Mouse (Mus musculus): ENCODE results near the gene Crhr1. TPM values are rescaled to one million over a fixed set of nuclear protein-coding genes. Genes with fewer than 3 reads are reported as not detected.
A peak's percentile ranks its signal among the peaks of the same experiment; 100 is the strongest.

Crhr1 gene
- polyA plus RNA-seq, 1 experiment = 63.0 TPM

DNA sequence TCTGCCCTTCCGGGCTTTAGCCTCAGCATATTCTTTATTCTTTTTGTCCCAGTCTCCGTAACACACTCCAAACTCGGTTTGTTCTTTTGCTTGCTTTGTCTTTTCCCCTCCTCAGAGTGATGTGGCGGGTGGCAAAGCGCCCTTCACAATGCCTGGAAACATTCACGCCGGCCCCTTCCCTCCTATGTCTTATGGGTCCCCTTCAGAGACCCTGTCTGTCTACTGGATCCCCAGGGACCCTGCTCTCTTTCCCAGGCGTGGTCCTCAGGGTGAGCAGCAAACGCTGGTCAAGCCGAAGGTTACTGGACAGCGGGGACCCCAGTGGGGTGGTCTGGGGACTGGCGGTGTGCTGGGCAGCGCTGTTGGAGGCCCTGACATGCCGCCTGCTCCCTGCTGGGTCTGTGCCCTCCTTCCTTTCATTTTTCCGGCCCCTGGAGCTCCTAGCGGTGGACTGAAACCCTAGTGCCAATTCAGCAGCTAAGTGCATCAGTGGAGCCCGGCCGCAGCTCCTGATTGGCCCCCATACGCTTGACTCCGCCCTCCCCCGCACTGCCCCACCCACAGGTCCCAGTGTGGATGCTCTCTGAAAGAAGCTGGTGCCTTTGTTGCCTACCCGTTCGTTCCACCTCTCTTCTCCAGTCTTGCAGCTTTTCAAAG is 25.1 kb downstream of the Crhr1 start:
- peak overlapping the region; percentile 54 for H3K27ac ChIP-seq (ENCODE audit: insufficient read depth, low read length)
- peak; percentile 91 to 93 for DNase-seq
- TF ChIP-seq POLR2A (IDR thresholded peaks at IDR 0.05; ENCODE audit: borderline replicate concordance, insufficient read depth, low read length) = peak; percentile 72; the same call in 1 of the 2 replicates
- peak; percentile 7; the same call in 1 of the 2 replicates for TF ChIP-seq CTCF (IDR thresholded peaks at IDR 0.05; ENCODE audit: borderline replicate concordance, insufficient read depth, low read depth, low read length)
- WGBS = 6% methylated on average over 23 of the region's 23 CpGs
- H3K27me3 ChIP-seq (ENCODE audit: control insufficient read depth, insufficient read depth, low read length) = no peaks in the 10 kb centered on the region
- peaks cover 70% of the 10 kb centered on the region for H3K4me1 ChIP-seq (ENCODE audit: control insufficient read depth, insufficient read depth, low read length)
- peak overlapping the region; percentile 32 for H3K4me3 ChIP-seq (replicated peaks; ENCODE audit: insufficient read depth, low read depth, low read length)

DNA sequence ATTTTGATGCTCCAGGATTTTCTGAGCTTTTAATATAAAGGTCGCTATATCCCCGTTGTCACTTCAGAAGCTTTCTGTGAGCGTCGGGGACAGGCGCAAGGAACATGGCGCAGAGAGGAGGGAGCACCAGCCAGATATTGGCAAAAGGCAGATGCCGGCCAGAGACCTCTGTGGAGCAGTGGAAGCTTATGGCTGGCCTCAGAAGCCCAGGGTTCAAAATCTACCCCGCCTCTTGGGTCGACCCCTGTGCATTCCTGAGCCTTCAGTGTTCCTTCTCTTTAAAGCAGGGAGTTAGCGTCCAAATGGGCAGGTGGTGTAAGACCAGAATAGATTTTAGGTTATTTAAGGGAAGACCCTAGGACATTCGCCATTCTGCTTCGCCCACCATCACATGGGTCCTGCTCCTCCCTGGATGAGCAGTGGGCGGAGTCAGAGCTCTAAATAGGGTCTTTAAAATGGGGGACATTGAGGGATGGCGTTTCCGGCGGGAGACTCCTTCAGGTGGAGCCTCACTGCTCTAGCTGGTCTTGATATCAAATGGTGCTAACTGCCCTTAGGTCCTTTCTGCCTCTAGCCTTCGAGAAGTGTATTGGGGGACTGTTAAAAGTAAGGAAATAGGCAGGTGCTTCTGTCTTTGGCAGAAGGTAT is 25.7 kb downstream of the Crhr1 start:
- Histone ChIP-seq H3K4me1 (ENCODE audit: control insufficient read depth, insufficient read depth, low read length) (peaks cover 63% of the 10 kb centered on the region), H3K4me3 (replicated peaks; ENCODE audit: insufficient read depth, low read depth, low read length) (peak overlapping the region; percentile 32), H3K27ac (ENCODE audit: insufficient read depth, low read length) (peak overlapping the region; percentile 41), H3K27me3 (ENCODE audit: control insufficient read depth, insufficient read depth, low read length) (no peaks in the 10 kb centered on the region)
- TF ChIP-seq CTCF (IDR thresholded peaks at IDR 0.05; ENCODE audit: borderline replicate concordance, insufficient read depth, low read depth, low read length) = no peak
- no peak for TF ChIP-seq POLR2A (IDR thresholded peaks at IDR 0.05; ENCODE audit: borderline replicate concordance, insufficient read depth, low read length)
- DNase-seq = no peak
- WGBS = 12% methylated on average over 17 of the region's 17 CpGs

DNA sequence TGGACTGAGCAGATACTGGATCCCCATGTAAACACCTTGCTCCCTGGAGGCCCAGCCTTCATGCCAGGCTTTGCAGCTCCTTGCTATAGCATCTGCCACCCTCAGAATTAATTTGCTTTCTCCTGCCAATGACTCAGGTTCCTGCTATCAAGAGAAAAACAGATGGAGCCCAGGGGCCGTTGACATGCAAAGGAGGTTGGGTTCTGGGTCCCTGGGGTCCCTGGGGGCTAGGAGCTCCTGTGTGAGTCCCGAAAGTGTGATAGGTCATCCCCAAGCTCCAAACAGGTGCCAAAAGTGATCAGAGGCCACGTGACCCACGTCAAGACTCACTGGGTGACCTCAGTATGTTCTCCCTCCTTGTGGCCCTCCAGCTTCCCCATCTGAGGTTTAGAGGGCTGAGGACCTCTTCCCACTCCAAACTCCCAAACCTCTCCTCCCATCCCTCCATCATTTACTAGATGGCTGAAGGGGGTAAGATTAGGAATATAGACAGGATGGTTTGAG is 27.2 kb downstream of the Crhr1 start:
- Histone ChIP-seq H3K4me1 (ENCODE audit: control insufficient read depth, insufficient read depth, low read length) (peaks cover 49% of the 10 kb centered on the region), H3K27me3 (ENCODE audit: control insufficient read depth, insufficient read depth, low read length) (no peaks in the 10 kb centered on the region), H3K4me3 (replicated peaks; ENCODE audit: insufficient read depth, low read depth, low read length) (no peak overlapping the region), H3K27ac (ENCODE audit: insufficient read depth, low read length) (no peak overlapping the region)
- DNase-seq = no peak
- TF ChIP-seq POLR2A (IDR thresholded peaks at IDR 0.05; ENCODE audit: borderline replicate concordance, insufficient read depth, low read length) (no peak), CTCF (IDR thresholded peaks at IDR 0.05; ENCODE audit: borderline replicate concordance, insufficient read depth, low read depth, low read length) (no peak)
- 53% methylated on average over 4 of the region's 4 CpGs for whole genome bisulfite sequencing

DNA sequence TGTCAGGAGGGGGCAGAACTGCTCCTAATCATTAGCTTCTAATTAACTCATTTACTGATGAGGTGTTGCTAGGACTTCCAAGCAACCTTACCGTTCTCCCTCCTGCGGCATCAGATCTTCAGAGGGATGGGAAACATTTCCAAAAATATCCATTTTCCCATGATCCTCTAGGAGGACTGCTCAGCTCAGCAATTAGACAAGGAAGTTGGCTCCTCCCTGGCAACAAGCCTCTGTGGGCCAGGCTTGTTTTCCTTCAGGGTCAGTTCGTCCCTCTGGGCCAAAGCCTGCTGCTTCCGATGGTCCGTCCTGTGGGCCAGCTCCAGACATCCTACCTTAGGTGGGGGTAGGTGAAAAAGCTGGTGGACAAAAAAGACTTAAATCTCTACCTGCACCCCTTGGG is 28.5 kb downstream of the Crhr1 start:
- WGBS = 13% methylated on average over 5 of the region's 5 CpGs

DNA sequence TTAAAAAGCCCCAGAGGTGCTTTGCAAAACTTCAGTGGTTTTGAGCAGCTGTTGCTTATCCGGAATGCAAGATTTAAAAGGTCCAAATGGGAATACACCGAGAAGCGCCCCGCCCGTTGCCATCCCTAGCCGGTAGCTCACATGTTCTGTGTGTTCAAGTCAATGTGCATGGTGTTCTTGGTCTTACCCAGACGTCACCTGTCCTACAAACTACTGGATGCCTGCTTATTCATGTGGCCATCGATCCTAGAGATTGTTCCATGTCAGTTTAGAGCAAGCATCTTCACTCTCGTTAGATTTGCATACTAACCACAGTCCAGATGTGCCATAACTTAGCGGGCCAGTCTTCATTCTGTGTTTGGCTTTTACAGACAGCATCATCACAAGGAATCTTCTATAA is 31.6 kb downstream of the Crhr1 start:
- peaks cover 22% of the 10 kb centered on the region for H3K4me1 ChIP-seq (ENCODE audit: control insufficient read depth, insufficient read depth, low read length)
- no peak for DNase-seq
- no peaks in the 10 kb centered on the region for H3K27me3 ChIP-seq (ENCODE audit: control insufficient read depth, insufficient read depth, low read length)
- no peak overlapping the region for H3K4me3 ChIP-seq (replicated peaks; ENCODE audit: insufficient read depth, low read depth, low read length)
- no peak for TF ChIP-seq CTCF (IDR thresholded peaks at IDR 0.05; ENCODE audit: borderline replicate concordance, insufficient read depth, low read depth, low read length)
- TF ChIP-seq POLR2A (IDR thresholded peaks at IDR 0.05; ENCODE audit: borderline replicate concordance, insufficient read depth, low read length) = no peak
- no peak overlapping the region for H3K27ac ChIP-seq (ENCODE audit: insufficient read depth, low read length)
- WGBS = 96% methylated on average over 10 of the region's 10 CpGs

More for the DNA sequence above, 28.5 kb downstream of the Crhr1 start:
- Histone ChIP-seq H3K4me1 (ENCODE audit: control insufficient read depth, insufficient read depth, low read length) (peaks cover 40% of the 10 kb centered on the region), H3K27me3 (ENCODE audit: control insufficient read depth, insufficient read depth, low read length) (no peaks in the 10 kb centered on the region), H3K4me3 (replicated peaks; ENCODE audit: insufficient read depth, low read depth, low read length) (no peak overlapping the region), H3K27ac (ENCODE audit: insufficient read depth, low read length) (peak overlapping the region; percentile 30)
- TF ChIP-seq CTCF (IDR thresholded peaks at IDR 0.05; ENCODE audit: borderline replicate concordance, insufficient read depth, low read depth, low read length) (no peak), POLR2A (IDR thresholded peaks at IDR 0.05; ENCODE audit: borderline replicate concordance, insufficient read depth, low read length) (no peak)
- DNase-seq = no peak

DNA sequence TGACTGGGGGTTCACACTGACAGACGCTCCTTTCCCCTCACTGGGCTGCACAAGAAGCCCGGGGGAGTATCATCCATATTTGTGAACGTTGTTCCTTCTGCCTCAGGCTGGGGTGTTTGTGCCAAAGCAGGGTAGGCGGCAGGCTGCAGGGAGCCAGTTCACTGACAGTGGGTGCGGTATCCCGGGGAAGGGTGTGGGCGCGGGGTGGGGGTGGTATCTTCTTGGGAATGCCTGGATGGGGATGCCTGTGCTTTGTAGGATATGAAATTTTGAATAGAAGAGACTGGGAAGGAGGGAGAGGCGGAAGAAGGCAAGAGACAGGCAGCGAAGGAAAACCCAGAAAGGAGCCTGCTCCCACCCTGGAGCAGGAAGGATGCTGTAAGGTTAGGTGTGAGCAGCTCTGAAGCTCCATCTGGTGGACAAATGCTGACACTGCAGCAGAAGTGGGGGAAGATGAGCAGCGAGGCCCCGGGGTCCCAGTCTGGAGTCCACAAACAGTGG is 38.7 kb downstream of the Crhr1 start:
- Histone ChIP-seq H3K4me1 (ENCODE audit: control insufficient read depth, insufficient read depth, low read length) (peaks cover 13% of the 10 kb centered on the region), H3K27ac (ENCODE audit: insufficient read depth, low read length) (no peak overlapping the region), H3K4me3 (replicated peaks; ENCODE audit: insufficient read depth, low read depth, low read length) (peak overlapping the region; percentile 26), H3K27me3 (ENCODE audit: control insufficient read depth, insufficient read depth, low read length) (no peaks in the 10 kb centered on the region)
- WGBS = 14% methylated on average over 12 of the region's 12 CpGs
- TF ChIP-seq POLR2A (IDR thresholded peaks at IDR 0.05; ENCODE audit: borderline replicate concordance, insufficient read depth, low read length) (no peak), CTCF (IDR thresholded peaks at IDR 0.05; ENCODE audit: borderline replicate concordance, insufficient read depth, low read depth, low read length) (peak; percentile 98)
- DNase-seq = peak; percentile 83 to 91

DNA sequence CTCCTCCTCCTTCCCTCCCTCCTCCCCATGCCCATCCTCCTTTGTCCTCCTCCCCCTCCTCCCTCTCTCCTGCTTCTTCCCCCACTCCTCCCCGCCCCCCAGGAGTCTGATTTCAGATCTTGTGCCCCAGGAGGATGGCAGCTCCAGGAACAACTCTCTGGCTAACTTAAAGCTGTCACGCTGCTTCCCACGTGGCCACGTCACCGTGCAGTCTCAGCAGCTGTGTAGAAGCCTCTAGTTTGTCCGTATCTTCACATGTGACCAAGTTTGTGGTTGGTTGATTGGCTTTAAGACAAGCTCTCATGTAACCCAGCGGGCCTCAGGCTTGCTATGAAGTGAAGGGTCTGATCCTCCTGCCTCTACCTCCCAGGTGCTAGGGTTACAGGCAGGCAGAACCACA is 46.2 kb downstream of the Crhr1 start:
- WGBS = 16% methylated on average over 7 of the region's 7 CpGs
- no peaks in the 10 kb centered on the region for H3K27me3 ChIP-seq (ENCODE audit: control insufficient read depth, insufficient read depth, low read length)
- TF ChIP-seq POLR2A (IDR thresholded peaks at IDR 0.05; ENCODE audit: borderline replicate concordance, insufficient read depth, low read length) (no peak), CTCF (IDR thresholded peaks at IDR 0.05; ENCODE audit: borderline replicate concordance, insufficient read depth, low read depth, low read length) (no peak)
- H3K4me3 ChIP-seq (replicated peaks; ENCODE audit: insufficient read depth, low read depth, low read length) = no peak overlapping the region
- H3K4me1 ChIP-seq (ENCODE audit: control insufficient read depth, insufficient read depth, low read length) = peaks cover 33% of the 10 kb centered on the region
- peak in 1 of 2 experiments; percentile 27 for DNase-seq
- no peak overlapping the region for H3K27ac ChIP-seq (ENCODE audit: insufficient read depth, low read length)

Data from cerebellum, adult 2 months (tissue).